Mouse (Mus musculus): ENCODE data around the gene Adgrg2. TPM values are rescaled to one million over a fixed set of nuclear protein-coding genes. Genes with fewer than 3 reads are reported as not detected.

Gene Adgrg2
- polyA plus RNA-seq, 1 experiment, result 3.4 TPM

GRCm38 (mm10) chrX:160455686-160456085 lies 65.2 kb downstream of the Adgrg2 start:
- Histone ChIP-seq H3K27ac (replicated peaks; ENCODE audit: low read depth, low read length) (no peak overlapping the region), H3K4me3 (ENCODE audit: insufficient read depth, low read depth, low read length) (no peak overlapping the region), H3K4me1 (ENCODE audit: control insufficient read depth, insufficient read depth, insufficient read length, low read length) (no peaks in the 10 kb centered on the region)

DNA sequence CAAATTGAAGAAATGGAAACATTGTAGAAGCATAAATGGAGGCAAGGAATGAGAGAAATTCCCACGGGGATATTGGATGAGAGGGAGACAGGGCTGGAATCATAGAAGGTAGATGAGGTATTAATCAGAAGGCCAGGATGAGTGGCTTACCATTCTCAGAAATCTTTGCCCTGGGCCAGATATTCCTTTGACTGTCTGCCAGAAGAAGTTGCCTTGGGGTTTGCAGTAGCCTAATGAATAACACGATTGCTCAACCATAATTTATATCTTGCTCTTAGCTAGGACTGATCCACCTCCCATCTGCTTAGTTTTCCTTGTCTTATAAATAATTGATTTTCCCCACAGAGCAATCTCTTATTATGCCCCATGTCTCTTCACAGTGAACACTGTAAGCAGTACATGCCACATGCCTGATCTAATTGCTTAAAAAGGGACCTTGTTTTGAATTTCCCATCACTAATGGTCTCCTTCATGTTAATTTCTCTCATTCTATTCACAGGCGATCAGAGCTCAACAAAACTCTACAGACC lies 80.8 kb downstream of the Adgrg2 start:
- Histone ChIP-seq H3K27ac (replicated peaks; ENCODE audit: low read depth, low read length) (no peak overlapping the region), H3K4me3 (ENCODE audit: insufficient read depth, low read depth, low read length) (no peak overlapping the region), H3K4me1 (ENCODE audit: control insufficient read depth, insufficient read depth, insufficient read length, low read length) (no peaks in the 10 kb centered on the region)

GRCm38 (mm10) chrX:160489784-160490183 lies 99.3 kb downstream of the Adgrg2 start:
- H3K4me3 ChIP-seq (ENCODE audit: insufficient read depth, low read depth, low read length), result no peak overlapping the region
- H3K4me1 ChIP-seq (ENCODE audit: control insufficient read depth, insufficient read depth, insufficient read length, low read length), result no peaks in the 10 kb centered on the region
- no peak overlapping the region for H3K27ac ChIP-seq (replicated peaks; ENCODE audit: low read depth, low read length)

DNA sequence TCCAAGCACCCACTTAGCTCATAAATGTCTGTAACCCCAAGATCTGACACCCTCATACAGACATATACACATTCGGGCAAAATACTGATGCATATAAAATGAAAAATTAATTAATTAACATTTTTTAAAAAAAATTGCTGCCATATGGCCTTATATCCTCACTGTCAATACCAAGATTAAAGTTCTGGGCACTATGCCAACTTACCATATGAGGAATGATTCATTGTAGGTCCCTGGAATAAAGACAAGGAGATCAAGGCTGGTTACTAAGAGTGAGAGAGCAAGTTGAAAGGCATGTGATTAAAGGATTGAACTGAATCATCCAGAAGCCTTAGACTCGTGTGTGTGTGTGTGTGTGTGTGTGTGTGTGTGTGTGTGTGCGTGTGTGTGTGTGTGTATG lies 103.8 kb downstream of the Adgrg2 start:
- Histone ChIP-seq H3K4me3 (ENCODE audit: insufficient read depth, low read depth, low read length) (no peak overlapping the region), H3K27ac (replicated peaks; ENCODE audit: low read depth, low read length) (no peak overlapping the region), H3K4me1 (ENCODE audit: control insufficient read depth, insufficient read depth, insufficient read length, low read length) (no peaks in the 10 kb centered on the region)

DNA sequence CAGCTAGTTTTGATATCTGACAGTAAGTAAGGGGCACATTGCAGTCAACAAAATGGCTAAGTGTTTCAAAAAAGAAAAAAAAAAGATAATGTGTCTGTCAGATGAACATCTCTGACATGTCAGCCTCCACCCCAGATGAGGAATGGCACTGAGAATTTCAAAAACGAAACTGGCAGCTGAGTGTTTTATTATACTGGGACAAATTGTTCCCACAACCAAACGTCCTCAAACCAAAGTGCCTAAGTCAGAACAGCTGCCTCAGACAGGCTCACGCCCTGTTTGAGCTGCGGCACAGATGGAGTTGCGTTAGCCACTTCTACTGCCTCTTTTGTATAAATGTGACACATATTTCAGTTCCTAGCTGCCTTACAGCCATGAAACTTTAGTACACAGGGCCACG lies 104.4 kb downstream of the Adgrg2 start:
- Histone ChIP-seq H3K4me3 (ENCODE audit: insufficient read depth, low read depth, low read length) (no peak overlapping the region), H3K4me1 (ENCODE audit: control insufficient read depth, insufficient read depth, insufficient read length, low read length) (no peaks in the 10 kb centered on the region), H3K27ac (replicated peaks; ENCODE audit: low read depth, low read length) (no peak overlapping the region)

- H3K27ac ChIP-seq (replicated peaks; ENCODE audit: low read depth, low read length), result no peak overlapping the region
- H3K4me1 ChIP-seq (ENCODE audit: control insufficient read depth, insufficient read depth, insufficient read length, low read length), result no peaks in the 10 kb centered on the region
- H3K4me3 ChIP-seq (ENCODE audit: insufficient read depth, low read depth, low read length), result no peak overlapping the region
Observed at GRCm38 (mm10) chrX:160496473-160496872, 106.0 kb downstream of the Adgrg2 start.

DNA sequence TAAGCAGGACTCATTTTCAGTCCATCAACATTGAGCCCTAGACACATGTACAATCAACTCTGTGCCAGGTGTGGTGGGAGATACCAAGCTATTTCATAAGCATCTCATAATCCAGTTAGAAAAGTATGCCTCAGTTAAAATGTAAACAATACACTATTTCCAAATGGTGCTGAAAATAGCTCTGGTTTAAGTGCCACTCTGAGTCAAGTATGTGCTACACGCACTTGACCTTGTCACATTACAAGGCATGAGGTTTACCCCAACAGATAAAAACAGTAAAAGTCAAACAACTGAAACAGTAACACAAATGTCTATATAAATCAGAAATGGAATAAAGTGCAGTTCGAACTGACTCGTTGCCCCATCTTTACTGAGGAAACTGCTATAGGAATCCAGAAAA lies 110.6 kb downstream of the Adgrg2 start:
- H3K4me1 ChIP-seq (ENCODE audit: control insufficient read depth, insufficient read depth, insufficient read length, low read length), result no peaks in the 10 kb centered on the region
- H3K27ac ChIP-seq (replicated peaks; ENCODE audit: low read depth, low read length), result no peak overlapping the region
- H3K4me3 ChIP-seq (ENCODE audit: insufficient read depth, low read depth, low read length), result no peak overlapping the region

DNA sequence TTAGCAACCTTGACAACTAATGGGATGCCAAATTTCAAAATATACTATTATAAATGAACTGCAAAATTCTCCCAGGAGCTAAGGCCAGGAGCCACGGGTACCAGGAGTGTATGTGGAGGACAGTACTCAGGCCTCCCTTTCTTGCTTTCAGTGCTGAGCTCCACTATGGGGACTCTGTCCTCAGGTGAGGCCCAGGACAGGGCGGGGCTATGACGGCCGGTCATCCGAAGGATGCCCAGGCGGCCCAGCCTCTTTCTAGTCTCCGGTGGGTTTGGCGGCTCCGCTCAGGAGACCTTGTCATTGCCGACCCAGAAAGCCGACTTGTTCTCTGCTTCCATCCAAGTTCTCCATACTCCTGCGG lies 111.2 kb downstream of the Adgrg2 start:
- H3K27ac ChIP-seq (replicated peaks; ENCODE audit: low read depth, low read length), result peak overlapping the region; percentile 54; the same call in 1 of the 2 replicates
- H3K4me1 ChIP-seq (ENCODE audit: control insufficient read depth, insufficient read depth, insufficient read length, low read length), result no peaks in the 10 kb centered on the region
- peak overlapping the region; percentile 100 for H3K4me3 ChIP-seq (ENCODE audit: insufficient read depth, low read depth, low read length)

DNA sequence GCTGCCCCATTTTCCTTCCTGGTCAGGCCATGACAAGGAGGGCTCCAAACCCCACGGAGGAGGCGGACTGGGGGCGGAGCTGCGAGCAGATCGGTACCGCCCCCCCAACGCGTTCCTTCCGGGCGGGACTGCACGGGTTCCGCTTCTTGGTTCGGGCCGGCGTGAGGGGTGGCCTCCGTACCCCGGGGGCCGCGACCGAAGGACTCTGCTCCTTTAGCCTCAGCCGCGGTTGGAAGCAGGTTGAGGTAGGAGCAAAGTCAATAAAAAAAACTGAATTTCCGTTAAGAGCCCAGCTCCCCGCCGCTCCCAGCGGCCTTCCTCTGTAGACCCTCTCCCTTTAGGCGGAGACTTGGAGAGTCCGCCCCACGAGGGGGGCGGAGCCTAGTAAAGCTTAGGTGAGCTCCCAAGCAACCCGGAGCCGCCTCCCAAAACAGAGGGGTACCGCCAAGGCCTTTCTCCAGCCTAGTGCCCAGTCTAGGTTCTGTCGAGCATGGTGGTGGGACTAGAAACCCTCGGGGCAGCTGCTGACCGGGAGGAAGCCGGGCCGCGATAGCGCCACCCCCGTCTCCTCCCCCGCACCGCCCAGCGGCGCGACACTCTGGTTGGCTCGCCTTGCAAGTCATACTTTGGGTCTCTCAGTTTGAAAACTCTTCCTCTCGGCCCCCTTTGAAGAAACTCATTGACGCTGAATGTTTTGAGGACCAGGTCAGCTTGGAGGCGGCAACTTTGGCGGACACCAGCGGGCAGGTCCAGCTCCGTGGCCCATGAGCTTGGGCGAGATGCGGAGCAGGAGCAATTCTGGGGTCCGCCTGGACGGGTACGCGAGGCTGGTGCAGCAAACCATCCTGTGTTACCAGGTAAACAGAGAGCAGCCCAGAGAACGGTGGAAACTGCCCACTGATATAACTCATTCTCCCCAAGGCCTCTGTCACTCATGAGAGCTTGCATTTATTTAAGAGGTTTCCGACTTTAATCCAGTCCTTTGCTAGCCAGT lies 111.9 kb downstream of the Adgrg2 start, which contains the start of gene Phka2:
Phka2 (plus strand) TSS at position 119 of the 994 bp plus-strand sequence.
- Histone ChIP-seq H3K27ac (replicated peaks; ENCODE audit: low read depth, low read length) (peak within 1 kb of the TSS; percentile 97), H3K4me3 (ENCODE audit: insufficient read depth, low read depth, low read length) (peak within 1 kb of the TSS; percentile 100), H3K4me1 (ENCODE audit: control insufficient read depth, insufficient read depth, insufficient read length, low read length) (no peaks in the 10 kb centered on the region)

DNA sequence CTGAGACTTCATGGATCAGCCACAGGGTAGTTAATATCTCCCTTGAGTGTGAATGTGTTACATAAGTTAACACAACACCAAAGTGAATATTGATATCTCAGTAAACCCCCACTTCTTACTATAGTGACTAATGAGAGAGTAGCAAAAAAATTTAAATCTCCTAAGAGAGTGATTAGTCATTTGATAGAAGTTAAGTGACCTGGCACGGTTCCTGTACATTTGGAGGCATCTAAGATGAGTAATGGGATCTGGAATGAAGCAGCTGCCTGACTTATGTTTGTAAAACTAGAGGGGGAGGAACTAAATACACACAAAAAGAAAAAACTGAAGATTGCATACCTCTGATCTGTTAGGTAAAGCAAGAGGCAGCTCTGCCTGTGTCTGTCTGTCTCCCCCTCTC lies 118.6 kb downstream of the Adgrg2 start:
- Histone ChIP-seq H3K27ac (replicated peaks; ENCODE audit: low read depth, low read length) (no peak overlapping the region), H3K4me3 (ENCODE audit: insufficient read depth, low read depth, low read length) (no peak overlapping the region), H3K4me1 (ENCODE audit: control insufficient read depth, insufficient read depth, insufficient read length, low read length) (no peaks in the 10 kb centered on the region)

- H3K4me1 ChIP-seq (ENCODE audit: control insufficient read depth, insufficient read depth, insufficient read length, low read length), result no peaks in the 10 kb centered on the region
- H3K27ac ChIP-seq (replicated peaks; ENCODE audit: low read depth, low read length), result peak overlapping the region; percentile 65
Observed at GRCm38 (mm10) chrX:160510197-160510596, 119.7 kb downstream of the Adgrg2 start.

DNA sequence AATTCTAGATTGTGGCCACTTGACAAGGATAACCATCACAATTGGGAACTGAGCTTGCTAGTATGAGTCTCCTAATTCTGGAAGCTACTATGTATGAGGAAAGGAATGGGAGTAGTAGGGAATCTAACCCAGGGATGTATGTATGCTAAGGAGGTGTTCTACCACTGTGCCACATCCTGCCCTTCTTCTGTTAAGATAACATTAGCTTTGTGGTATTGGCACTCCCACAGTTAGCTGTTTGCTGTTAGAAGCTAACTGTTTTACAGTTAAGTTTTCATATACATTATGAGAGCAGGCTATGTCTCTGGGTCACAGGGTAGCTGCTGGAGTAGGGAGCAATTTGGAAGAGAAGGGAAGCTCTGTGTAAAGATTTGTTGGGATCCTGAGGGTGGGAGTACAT lies 125.5 kb downstream of the Adgrg2 start:
- no peaks in the 10 kb centered on the region for H3K4me1 ChIP-seq (ENCODE audit: control insufficient read depth, insufficient read depth, insufficient read length, low read length)
- H3K27ac ChIP-seq (replicated peaks; ENCODE audit: low read depth, low read length), result no peak overlapping the region
- H3K4me3 ChIP-seq (ENCODE audit: insufficient read depth, low read depth, low read length), result no peak overlapping the region

More at GRCm38 (mm10) chrX:160510197-160510596, 119.7 kb downstream of the Adgrg2 start:
- no peak overlapping the region for H3K4me3 ChIP-seq (ENCODE audit: insufficient read depth, low read depth, low read length)

GRCm38 (mm10) chrX:160542772-160543171 lies 152.3 kb downstream of the Adgrg2 start:
- H3K4me3 ChIP-seq (ENCODE audit: insufficient read depth, low read depth, low read length), result no peak overlapping the region
- H3K4me1 ChIP-seq (ENCODE audit: control insufficient read depth, insufficient read depth, insufficient read length, low read length), result peaks cover 2% of the 10 kb centered on the region; the same call in 1 of the 2 replicates
- H3K27ac ChIP-seq (replicated peaks; ENCODE audit: low read depth, low read length), result no peak overlapping the region; the same call in 1 of the 2 replicates
